Mouse (Mus musculus) lung, embryonic 16.5 days (tissue): ENCODE results near the gene Sgms1. TPM values are rescaled to one million over a fixed set of nuclear protein-coding genes. Genes with fewer than 3 reads are reported as not detected.
A peak's percentile ranks its signal among the peaks of the same experiment; 100 is the strongest.
"Not testable (repeated sequence)": the region's sequence is repeated elsewhere in the genome, so short reads cannot be mapped to it uniquely, and the experiment has no call there.

Source experiments
- ATAC-seq: fragments of 200-750 bp; cut with Nextera tagmentation; 2 replicates; pipeline ENCODE4 v1.8.0; 2017; ENCODE audit warnings: low read depth, mild to moderate bottlenecking, moderate library complexity
- H3K27ac ChIP-seq: fragments of 300-500 bp; sonication (generic); 2 replicates; pipeline ENCODE4 v1.5.1; 2014; ENCODE audit warnings: mild to moderate bottlenecking, control low read depth, low read length
- H3K27me3 ChIP-seq: fragments of 300-500 bp; sonication (generic); 2 replicates; pipeline ENCODE4 v1.6.1; 2014; ENCODE audit warnings: low read depth, low read length, mixed read lengths; ENCODE audit not compliant: control insufficient read depth, insufficient read depth
- H3K36me3 ChIP-seq: fragments of 300-500 bp; sonication (generic); 2 replicates; pipeline ENCODE4 v1.6.1; 2014; ENCODE audit warnings: low read length; ENCODE audit not compliant: control insufficient read depth, insufficient read depth
- H3K4me1 ChIP-seq: fragments of 300-500 bp; sonication (generic); replicated peaks from 2 replicates; pipeline ENCODE4 v1.6.1; 2014; ENCODE audit warnings: low read length, mixed read lengths; ENCODE audit not compliant: control insufficient read depth, insufficient read depth
- H3K4me2 ChIP-seq: fragments of 300-500 bp; sonication (generic); 2 replicates; pipeline ENCODE4 v1.6.1; 2014; ENCODE audit warnings: low read depth, low read length, control low read depth
- H3K4me3 ChIP-seq: fragments of 300-500 bp; sonication (generic); 2 replicates; pipeline ENCODE4 v1.5.1; 2014; ENCODE audit warnings: mild to moderate bottlenecking, low read length, control low read depth
- H3K9ac ChIP-seq: fragments of 300-500 bp; sonication (generic); 2 replicates; pipeline ENCODE4 v1.6.1; 2014; ENCODE audit warnings: low read length, control low read depth
- H3K9me3 ChIP-seq: fragments of 300-500 bp; sonication (generic); 2 replicates; pipeline ENCODE4 v1.6.1; 2016; ENCODE audit warnings: low read length; ENCODE audit not compliant: control insufficient read depth
- WGBS: fragments of 180-500 bp; shearing (Covaris S2); extraction: QIAGEN DNeasy Blood & Tissue Kit; methylation state at CpG from one replicate; pipeline ENCODE4 v1.1.7; 2014; 5-methylcytosine and 5-hydroxymethylcytosine counted together
- polyA plus RNA-seq: library from polyadenylated mRNA; unstranded; fragments of >200 nt; fragmentation: Nextera tagmentation; extraction: Ambion mirVana; gene quantifications from 2 replicates; pipeline ENCODE4 v1.2.1, GENCODE M21; 2015

The Sgms1 gene
- polyA plus RNA-seq, 1 experiment from 2014 or later = 63.3 TPM

DNA sequence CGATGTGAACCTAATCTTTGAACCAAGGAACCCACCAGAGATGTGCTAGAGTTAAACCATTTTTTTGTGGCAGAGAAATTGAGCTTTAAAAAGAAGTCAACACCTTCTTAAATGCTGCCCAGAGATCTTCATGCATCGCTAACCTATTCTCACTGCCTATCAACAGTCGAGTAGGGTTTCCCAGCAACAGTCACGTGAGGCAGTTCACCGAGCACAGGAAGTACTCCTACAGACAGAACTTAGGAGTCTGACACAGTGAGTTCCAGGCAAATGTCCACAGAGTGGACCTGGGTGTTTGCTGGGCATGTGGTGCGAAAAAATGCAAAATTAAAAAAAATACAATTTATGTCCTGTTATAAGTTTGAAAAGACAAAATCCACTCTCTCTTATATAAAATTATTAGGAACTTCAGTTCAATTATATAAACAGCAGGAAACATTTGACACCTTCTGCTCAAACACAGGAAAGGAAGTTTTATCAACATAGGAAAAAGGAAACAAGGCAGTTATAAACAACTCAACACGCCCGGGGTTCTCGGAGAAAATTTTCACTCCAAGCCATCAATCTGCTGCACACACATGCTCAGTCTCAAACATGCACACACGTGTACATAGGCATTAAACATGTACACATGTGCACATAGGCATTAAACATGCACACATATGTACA lies 64.3 kb downstream of the Sgms1 start:
- H3K4me2 ChIP-seq = no peak overlapping the region

DNA sequence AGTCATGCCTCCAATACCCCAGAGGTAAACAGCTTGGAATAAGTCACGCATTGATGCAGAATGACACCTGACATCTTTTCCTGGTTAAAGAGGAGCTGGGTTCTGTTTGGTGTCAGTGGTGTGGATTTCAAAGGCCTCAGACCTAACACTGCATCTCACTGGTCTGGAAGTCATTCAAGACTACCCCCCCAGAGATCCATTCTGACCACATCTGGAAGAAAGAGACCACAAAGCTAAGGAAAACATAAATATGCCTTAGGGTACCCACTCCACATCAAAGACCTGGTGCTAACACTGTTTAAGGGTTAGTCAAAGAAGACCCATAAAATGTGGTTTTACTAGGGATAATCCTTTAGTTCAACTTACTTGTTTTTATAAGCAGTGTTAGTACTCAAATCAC lies 65.0 kb downstream of the Sgms1 start:
- WGBS = 92% methylated on average over 1 of the region's 1 CpGs
- Histone ChIP-seq H3K9ac (no peak overlapping the region), H3K36me3 (no peaks in the 10 kb centered on the region), H3K9me3 (no peaks in the 10 kb centered on the region), H3K4me1 (peaks cover 46% of the 10 kb centered on the region), H3K4me3 (no peak overlapping the region), H3K27ac (no peak overlapping the region), H3K27me3 (no peaks in the 10 kb centered on the region), H3K4me2 (no peak overlapping the region)
- no peak for ATAC-seq

More for the DNA sequence above, 64.3 kb downstream of the Sgms1 start:
- ATAC-seq = no peak
- no peaks in the 10 kb centered on the region for H3K27me3 ChIP-seq
- H3K4me3 ChIP-seq = no peak overlapping the region
- H3K36me3 ChIP-seq = no peaks in the 10 kb centered on the region
- H3K4me1 ChIP-seq = peaks cover 40% of the 10 kb centered on the region
- no peak overlapping the region for H3K9ac ChIP-seq
- no peaks in the 10 kb centered on the region for H3K9me3 ChIP-seq
- 33% methylated on average over 10 of the region's 10 CpGs for WGBS
- H3K27ac ChIP-seq = no peak overlapping the region

DNA sequence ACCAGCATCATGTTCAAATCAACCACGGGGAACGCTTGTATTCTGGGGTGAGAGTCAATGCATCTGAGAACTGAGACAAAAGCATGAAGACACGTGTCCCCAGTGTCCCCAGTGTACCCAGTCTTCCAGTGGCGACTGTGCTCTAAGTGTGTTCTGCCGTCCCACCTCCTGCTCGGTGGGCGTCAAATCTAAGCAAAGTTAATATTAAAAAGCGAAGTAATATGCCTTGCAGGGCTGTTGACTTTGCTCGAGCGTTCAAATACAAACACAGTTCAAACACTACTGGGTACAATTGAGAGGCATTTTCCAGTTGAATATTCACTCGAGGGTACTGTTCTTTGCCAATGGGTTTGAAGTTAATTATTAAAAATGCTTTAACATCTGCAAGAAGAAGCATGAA lies 66.4 kb downstream of the Sgms1 start:
- Histone ChIP-seq H3K4me2 (peak overlapping the region; percentile 39), H3K4me1 (peaks cover 51% of the 10 kb centered on the region), H3K27me3 (no peaks in the 10 kb centered on the region), H3K9ac (no peak overlapping the region), H3K4me3 (no peak overlapping the region; the same call in 1 of the 2 replicates), H3K36me3 (no peaks in the 10 kb centered on the region), H3K27ac (peak overlapping the region; percentile 88), H3K9me3 (no peaks in the 10 kb centered on the region)
- ATAC-seq = peak; percentile 66
- WGBS = 60% methylated on average over 11 of the region's 11 CpGs

DNA sequence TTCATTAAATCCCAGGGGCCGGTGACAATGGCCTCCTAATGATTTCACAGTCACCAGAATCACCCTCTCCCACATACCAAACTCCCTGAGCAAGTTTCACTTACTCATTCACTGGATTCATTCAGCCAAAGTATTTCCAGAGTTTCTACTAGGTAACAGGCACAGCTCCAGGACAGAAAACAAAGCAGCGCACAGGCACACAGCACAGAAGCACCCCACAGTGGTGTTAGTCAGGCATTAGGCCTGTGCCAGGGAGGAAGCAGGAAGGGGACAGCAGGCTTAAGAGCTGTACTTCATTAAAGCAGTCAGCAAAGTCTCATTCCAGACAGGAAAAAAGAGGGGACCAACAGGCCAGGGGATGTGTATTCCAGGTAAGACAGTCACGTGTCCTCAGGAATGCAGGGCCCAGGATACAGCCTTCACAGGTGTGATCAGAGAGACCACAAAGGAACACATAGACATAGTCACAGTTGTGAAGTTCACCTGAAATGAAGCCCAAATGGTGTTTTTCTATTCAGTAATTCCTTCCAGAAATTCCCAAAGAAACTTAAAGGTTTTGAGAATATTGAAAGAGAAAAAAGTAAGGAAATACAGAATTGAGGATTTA lies 67.0 kb downstream of the Sgms1 start:
- peak; percentile 75 for ATAC-seq
- WGBS = 29% methylated on average over 3 of the region's 3 CpGs
- peak overlapping the region; percentile 48 for H3K9ac ChIP-seq
- H3K4me3 ChIP-seq = no peak overlapping the region; the same call in 1 of the 2 replicates
- H3K27me3 ChIP-seq = no peaks in the 10 kb centered on the region
- peaks cover 51% of the 10 kb centered on the region for H3K4me1 ChIP-seq
- peak overlapping the region; percentile 39 for H3K4me2 ChIP-seq
- H3K9me3 ChIP-seq = no peaks in the 10 kb centered on the region
- peak overlapping the region; percentile 88 for H3K27ac ChIP-seq
- no peaks in the 10 kb centered on the region for H3K36me3 ChIP-seq

DNA sequence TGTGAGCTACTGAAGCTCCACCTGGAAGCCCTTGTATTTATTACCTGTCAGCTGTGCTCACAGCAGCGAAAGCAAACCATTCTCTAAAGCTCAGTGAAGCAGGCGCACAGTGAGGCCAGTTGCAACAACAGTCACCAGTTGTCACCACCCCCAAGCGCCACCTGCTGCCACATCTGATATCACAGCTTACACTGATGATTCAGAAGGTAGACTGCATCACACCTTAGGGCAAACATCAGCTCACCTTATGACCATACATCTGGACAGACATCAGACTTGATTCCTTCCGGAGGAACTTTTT lies 69.2 kb downstream of the Sgms1 start:
- no peak overlapping the region for H3K9ac ChIP-seq
- H3K4me3 ChIP-seq = no peak overlapping the region
- H3K36me3 ChIP-seq = no peaks in the 10 kb centered on the region
- H3K27me3 ChIP-seq = no peaks in the 10 kb centered on the region
- 53% methylated on average over 4 of the region's 4 CpGs for WGBS
- no peak overlapping the region for H3K27ac ChIP-seq
- H3K4me2 ChIP-seq = no peak overlapping the region
- H3K4me1 ChIP-seq = peaks cover 42% of the 10 kb centered on the region
- no peak for ATAC-seq
- no peaks in the 10 kb centered on the region for H3K9me3 ChIP-seq

DNA sequence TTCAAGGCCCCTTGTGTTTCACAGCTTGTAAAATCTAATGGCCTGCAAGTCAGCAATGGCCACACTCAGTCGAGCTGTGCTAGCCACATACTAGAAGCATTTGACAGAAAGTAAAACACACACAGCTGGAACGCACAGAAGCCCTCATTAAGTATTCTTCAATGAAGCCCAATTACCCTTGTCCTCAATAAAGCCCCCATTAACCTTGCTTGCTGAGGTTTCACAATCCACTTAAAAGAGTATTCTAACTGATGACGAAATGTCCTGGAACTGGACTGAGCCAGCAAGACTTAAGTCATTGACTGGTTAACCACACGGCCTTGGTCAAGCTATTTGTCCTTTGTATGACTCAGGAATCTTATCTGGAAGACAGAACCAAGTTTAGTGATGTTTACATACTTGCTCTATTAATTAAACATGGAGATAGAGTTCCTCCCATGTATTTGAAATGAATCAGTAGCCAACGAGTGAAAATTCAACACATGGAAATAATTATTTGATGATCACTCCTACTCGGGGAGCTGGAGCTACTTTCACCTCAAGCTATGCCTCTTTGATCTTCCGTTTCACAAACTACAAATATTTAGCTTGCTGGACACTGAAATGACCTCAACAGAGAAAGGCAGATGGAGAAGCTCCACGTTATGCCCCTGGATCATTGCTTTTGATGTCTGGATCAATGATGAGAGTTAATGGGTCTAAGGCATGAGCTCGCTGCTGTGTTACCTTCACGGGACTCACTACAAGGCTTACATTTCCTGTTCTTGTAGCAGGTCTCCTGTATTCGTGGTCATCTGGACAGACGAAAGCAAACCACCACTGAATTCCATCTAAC lies 69.8 kb downstream of the Sgms1 start:
- WGBS = 34% methylated on average over 12 of the region's 12 CpGs
- no peak overlapping the region for H3K4me3 ChIP-seq
- peak; percentile 61 for ATAC-seq

DNA sequence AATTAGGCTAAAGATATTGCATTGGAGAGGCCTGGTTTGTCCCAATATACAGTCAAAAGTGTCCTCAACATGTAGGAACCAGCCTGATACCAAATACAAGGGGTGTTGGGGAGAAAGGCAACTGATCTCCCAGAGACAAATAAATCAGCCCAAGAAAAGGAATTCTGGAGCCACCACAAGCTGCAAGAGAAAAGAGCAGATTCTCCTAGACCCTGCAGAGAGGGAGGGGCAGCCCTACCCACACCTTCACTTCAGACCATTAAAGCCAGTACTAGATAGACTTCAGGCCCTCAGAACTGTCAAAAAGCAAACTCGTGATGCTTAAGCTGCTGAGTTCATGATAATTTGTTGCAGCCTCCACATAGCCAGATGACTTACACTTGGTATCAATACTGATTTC lies 70.5 kb downstream of the Sgms1 start:
- H3K9ac ChIP-seq = no peak overlapping the region
- no peaks in the 10 kb centered on the region for H3K36me3 ChIP-seq
- peak overlapping the region; percentile 4; the same call in 1 of the 2 replicates for H3K27ac ChIP-seq
- WGBS = 56% methylated on average over 1 of the region's 1 CpGs
- ATAC-seq = no peak
- no peaks in the 10 kb centered on the region for H3K9me3 ChIP-seq
- no peak overlapping the region for H3K4me3 ChIP-seq
- peaks cover 31% of the 10 kb centered on the region for H3K4me1 ChIP-seq
- no peak overlapping the region for H3K4me2 ChIP-seq
- H3K27me3 ChIP-seq = no peaks in the 10 kb centered on the region

More for the DNA sequence above, 69.8 kb downstream of the Sgms1 start:
- Histone ChIP-seq H3K4me1 (peaks cover 36% of the 10 kb centered on the region), H3K4me2 (no peak overlapping the region), H3K9ac (no peak overlapping the region), H3K36me3 (no peaks in the 10 kb centered on the region), H3K9me3 (no peaks in the 10 kb centered on the region), H3K27ac (peak overlapping the region; percentile 1; the same call in 1 of the 2 replicates), H3K27me3 (no peaks in the 10 kb centered on the region)

DNA sequence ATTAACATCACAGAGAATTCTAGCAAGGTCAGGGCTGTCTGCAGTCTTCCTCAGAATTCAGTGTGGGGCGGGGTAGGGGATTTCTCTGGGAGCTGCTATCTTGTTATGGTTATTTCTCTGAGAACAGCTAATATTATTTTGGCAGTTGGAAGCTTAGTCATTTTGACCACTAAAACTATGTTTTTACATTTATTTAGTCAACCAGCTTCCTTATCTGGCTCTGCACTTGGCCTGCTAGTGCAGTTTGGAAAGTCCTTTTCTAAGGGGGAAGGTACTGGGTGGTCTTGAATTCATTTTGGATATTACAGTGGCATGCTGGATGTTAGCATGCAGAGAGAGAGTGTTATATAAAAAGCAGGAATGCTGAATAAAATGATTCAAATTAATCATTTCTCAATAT lies 72.2 kb downstream of the Sgms1 start:
- H3K36me3 ChIP-seq, ATAC-seq, H3K9me3 ChIP-seq, H3K27me3 ChIP-seq, H3K4me2 ChIP-seq, H3K9ac ChIP-seq, H3K27ac ChIP-seq, H3K4me3 ChIP-seq: not testable (repeated sequence)
- 80% methylated on average over 1 of the region's 1 CpGs for WGBS
- H3K4me1 ChIP-seq = peaks cover 23% of the 10 kb centered on the region

DNA sequence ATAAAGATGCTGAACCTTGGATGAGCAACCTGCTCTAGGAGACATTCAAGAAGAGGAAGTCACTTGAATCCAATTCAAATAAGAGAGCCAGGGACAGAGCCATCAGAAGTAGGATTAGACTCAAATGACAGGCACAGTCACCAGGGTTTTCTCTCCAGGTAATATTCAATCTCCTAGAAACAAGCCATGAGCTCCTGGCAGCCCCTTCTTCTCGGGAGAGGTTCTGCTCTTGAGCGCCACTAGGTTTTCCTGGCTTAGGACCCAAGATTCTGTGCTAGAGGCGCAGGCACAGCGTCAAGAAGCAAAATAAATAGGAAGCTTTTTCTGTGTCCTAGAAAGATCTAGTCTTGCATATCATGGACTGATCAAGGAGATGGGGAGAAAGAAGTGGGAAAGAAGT lies 76.2 kb downstream of the Sgms1 start:
- no peak for ATAC-seq

More for the DNA sequence above, 76.2 kb downstream of the Sgms1 start:
- 83% methylated on average over 4 of the region's 4 CpGs for WGBS
- Histone ChIP-seq H3K27ac (no peak overlapping the region), H3K4me3 (no peak overlapping the region), H3K4me2 (no peak overlapping the region), H3K4me1 (no peaks in the 10 kb centered on the region), H3K9me3 (no peaks in the 10 kb centered on the region), H3K9ac (no peak overlapping the region), H3K36me3 (no peaks in the 10 kb centered on the region), H3K27me3 (no peaks in the 10 kb centered on the region)
